Mouse (Mus musculus) megakaryocyte-erythroid progenitor cell, adult 5-6 weeks (primary cell): Measurements from ENCODE around the gene Ptgfr. TPM values are rescaled to one million over a fixed set of nuclear protein-coding genes. Genes with fewer than 3 reads are reported as not detected.

Experiments used
- ATAC-seq: replicated peaks from 2 replicates; pipeline ENCODE4 v1.8.0; 2016; ENCODE audit warnings: mild to moderate bottlenecking, inconsistent platforms; ENCODE audit not compliant: severe bottlenecking, poor library complexity, low FRiP score, low TSS enrichment
- total RNA-seq, 2 experiments: library from RNA; stranded (forward) in 1 of 2; stranded (reverse) in 1 of 2; fragments of 200-1000, 215-1000 nt in 1 of 2; fragments of >200 nt in 1 of 2; fragmentation: Nextera tagmentation in 1 of 2; gene quantifications; 2 replicates each; pipeline ENCODE4 v1.2.3; 2014 to 2017

Gene Ptgfr
- total RNA-seq, 2 experiments from 2014 or later = not detected

GRCm38 (mm10) chr3:151749737-151750136 is 87.7 kb downstream of the Ptgfr start, which contains the start of gene Ifi44:
TSS of gene Ifi44 (minus strand) at chr3:151749960.
- no peak; the same call in 1 of the 2 replicates for ATAC-seq

DNA sequence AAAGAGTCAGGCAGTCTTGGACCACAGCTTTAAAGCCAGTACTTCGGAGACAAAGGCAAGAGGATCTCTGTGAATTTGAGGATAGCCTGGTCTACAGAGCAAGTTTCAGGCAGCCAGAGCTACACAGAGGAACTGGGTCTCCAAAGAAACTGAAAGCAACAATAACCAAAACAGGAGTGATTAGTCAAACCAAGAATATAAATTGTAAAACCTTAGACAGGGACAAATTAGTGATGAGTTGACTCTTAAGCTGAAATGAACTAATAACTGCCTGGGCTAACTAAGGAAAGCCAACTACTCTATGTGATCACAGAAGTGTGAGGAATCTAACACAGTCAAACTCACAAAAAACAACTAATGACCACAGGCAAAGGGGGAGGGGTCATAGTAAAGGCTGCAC is 88.9 kb downstream of the Ptgfr start:
- no peak for ATAC-seq

Other genes with a start within 250 kb of the Ptgfr start
- 0.40 and 1.4 TPM in 2 replicates for gene Ifi44, start 87.7 kb downstream of the Ptgfr start, total RNA-seq (2014; fragmentation: Nextera tagmentation)
- gene Ifi44, start 87.7 kb downstream of the Ptgfr start, total RNA-seq (2017) = 1.1 and 2.3 TPM in 2 replicates
- gene Ifi44l, start 74.7 kb downstream of the Ptgfr start, total RNA-seq (2014; fragmentation: Nextera tagmentation) = not detected in 2 replicates
- not detected in 2 replicates for gene Ifi44l, start 74.7 kb downstream of the Ptgfr start, total RNA-seq (2017)